ENCODE assay signal across 8 mouse cellular contexts in genomic region chr1:179961777-179962176, GRCm38 (mm10). TPM values are rescaled to one million over a fixed set of nuclear protein-coding genes. Genes with fewer than 3 reads are reported as not detected.
DNase-seq lines count a peak whose midpoint lies in the region; ATAC-seq and TF ChIP-seq lines count a peak whose summit lies in the region.

No protein-coding gene starts in this region.

- H3ac ChIP-seq in C2C12 (ENCODE audit: control insufficient read depth, insufficient read length, low read depth) = peak overlapping the region; percentile 41

- peaks cover 21% of the 10 kb centered on the region for H3K4me1 ChIP-seq in embryonic facial prominence, embryonic 13.5 days
- H3K4me1 ChIP-seq in limb, embryonic 10.5 days = peaks cover 42% of the 10 kb centered on the region
- H3K4me1 ChIP-seq in neural tube, embryonic 14.5 days (ENCODE audit: control insufficient read depth, insufficient read depth, low read length) = peaks cover 14% of the 10 kb centered on the region

- peak; percentile 55 for DNase-seq in embryo, embryonic 10 days (ENCODE audit: low spot score)
- DNase-seq in embryo, embryonic 9.5 days (ENCODE audit: extremely low spot score) = no peak
- no peak for DNase-seq in limb, embryonic 10.5 days (ENCODE audit: low spot score)
- no peak for DNase-seq in urinary bladder, adult 18-20 months (ENCODE audit: low spot score in 2 of 2)

- no peaks in the 10 kb centered on the region for H3K36me3 ChIP-seq in C2C12 (ENCODE audit: control insufficient read depth, insufficient read depth)
- H3K36me3 ChIP-seq in embryonic facial prominence, embryonic 13.5 days = no peaks in the 10 kb centered on the region
- H3K36me3 ChIP-seq in limb, embryonic 10.5 days = no peaks in the 10 kb centered on the region
- H3K36me3 ChIP-seq in neural tube, embryonic 14.5 days (ENCODE audit: control insufficient read depth, insufficient read depth, low read length) = no peaks in the 10 kb centered on the region

- TF ChIP-seq CTCF in C2C12 (IDR thresholded peaks at IDR 0.05; ENCODE audit: control insufficient read depth, insufficient read depth, insufficient read length) = no peak

- H3K27me3 ChIP-seq in C2C12 (ENCODE audit: control insufficient read depth, insufficient read depth, insufficient read length) = no peaks in the 10 kb centered on the region
- H3K27me3 ChIP-seq in embryonic facial prominence, embryonic 13.5 days = no peaks in the 10 kb centered on the region
- no peaks in the 10 kb centered on the region for H3K27me3 ChIP-seq in limb, embryonic 10.5 days (ENCODE audit: low read depth, poor library complexity, severe bottlenecking)
- H3K27me3 ChIP-seq in neural tube, embryonic 14.5 days (ENCODE audit: control insufficient read depth, insufficient read depth, low read length) = no peaks in the 10 kb centered on the region

- H3K9ac ChIP-seq in embryonic facial prominence, embryonic 13.5 days = peak overlapping the region; percentile 65
- H3K9ac ChIP-seq in neural tube, embryonic 14.5 days (replicated peaks; ENCODE audit: low read depth, low read length) = peak overlapping the region; percentile 51

- ATAC-seq in embryonic facial prominence, embryonic 13.5 days (ENCODE audit: insufficient number of reproducible peaks, insufficient read depth, low FRiP score, low TSS enrichment, low read depth) = no peak
- ATAC-seq in neural tube, embryonic 14.5 days (ENCODE audit: low read depth) = no peak
- ATAC-seq in inflammation-experienced regulatory T-cells, adult 6 months = no peak

- peaks cover 53% of the 10 kb centered on the region for H3K79me3 ChIP-seq in C2C12 (ENCODE audit: low read depth)

- no peak overlapping the region for H3K27ac ChIP-seq in embryonic facial prominence, embryonic 13.5 days
- no peak overlapping the region for H3K27ac ChIP-seq in limb, embryonic 10.5 days
- no peak overlapping the region for H3K27ac ChIP-seq in neural tube, embryonic 14.5 days (ENCODE audit: low read depth, low read length)

- peaks cover 66% of the 10 kb centered on the region for H3K79me2 ChIP-seq in C2C12 (ENCODE audit: control insufficient read depth, insufficient read depth)

- 35% methylated on average over 4 of the region's 4 CpGs for WGBS in embryonic facial prominence, embryonic 13.5 days
- WGBS in limb, embryonic 10.5 days = 49% methylated on average over 4 of the region's 4 CpGs
- 44% methylated on average over 4 of the region's 4 CpGs for WGBS in neural tube, embryonic 14.5 days

- peak overlapping the region; percentile 72 for H3K4me2 ChIP-seq in embryonic facial prominence, embryonic 13.5 days
- peak overlapping the region; percentile 94 for H3K4me2 ChIP-seq in neural tube, embryonic 14.5 days (ENCODE audit: low read depth, low read length)

- peak overlapping the region; percentile 82 for H3K4me3 ChIP-seq in C2C12 (ENCODE audit: insufficient read depth, poor library complexity, severe bottlenecking)
- H3K4me3 ChIP-seq in embryonic facial prominence, embryonic 13.5 days = peak overlapping the region; percentile 81
- peak overlapping the region; percentile 89 for H3K4me3 ChIP-seq in limb, embryonic 10.5 days
- peak overlapping the region; percentile 84 for H3K4me3 ChIP-seq in neural tube, embryonic 14.5 days (ENCODE audit: low read depth, low read length)

- no peaks in the 10 kb centered on the region for H3K9me3 ChIP-seq in embryonic facial prominence, embryonic 13.5 days
- H3K9me3 ChIP-seq in limb, embryonic 10.5 days (replicated peaks) = no peaks in the 10 kb centered on the region
- no peaks in the 10 kb centered on the region for H3K9me3 ChIP-seq in neural tube, embryonic 14.5 days (ENCODE audit: control insufficient read depth, low read length)

TF ChIP-seq in C2C12, 6 proteins besides CTCF, POLR2A, EP300 and RAD21:
- TF ChIP-seq CEBPB (IDR thresholded peaks at IDR 0.05; ENCODE audit: low read depth) = no peak
- peak; percentile 33 for TF ChIP-seq USF1 (IDR thresholded peaks at IDR 0.05; ENCODE audit: low read depth)

RNA-seq across cellular contexts. Expression of gene Cdc42bpa, which starts 1.5 kb away (rescaled TPM):
- 10.7 TPM for polyA plus RNA-seq in C2C12 (2012; fragmentation: generic; extraction: Trizol)
- 21.1 and 24.4 TPM in 2 replicates for polyA plus RNA-seq in embryonic facial prominence, embryonic 13.5 days (2015; fragmentation: Nextera tagmentation; extraction: Ambion mirVana)
- polyA plus RNA-seq in limb, embryonic 10.5 days (2016; fragmentation: Nextera tagmentation; extraction: Ambion mirVana) = 10.8 and 14.3 TPM in 2 replicates
- 25.0 and 33.6 TPM in 2 replicates for polyA plus RNA-seq in neural tube, embryonic 14.5 days (2014; fragmentation: Nextera tagmentation; extraction: Ambion mirVana)
- polyA plus RNA-seq in inflammation-experienced regulatory T-cells, adult 6 months (2017; shearing (Covaris generic)) = under 1 TPM in 2 of 3 experiments, not detected in 1; 0.16 to 0.83 TPM
